Mouse (Mus musculus) kidney, postnatal 25 days (tissue): ENCODE results near the gene Raet1e.
A peak's percentile ranks its signal among the peaks of the same experiment; 100 is the strongest.
"Not testable (repeated sequence)": the region's sequence is repeated elsewhere in the genome, so short reads cannot be mapped to it uniquely, and the experiment has no call there.

Experiments
- DNase-seq, 2 experiments: peaks; one replicate each; pipeline ENCODE4 v3.0.0; 2021; ENCODE audit warnings: mixed read lengths in 2 of 2

Gene Raet1e

DNA sequence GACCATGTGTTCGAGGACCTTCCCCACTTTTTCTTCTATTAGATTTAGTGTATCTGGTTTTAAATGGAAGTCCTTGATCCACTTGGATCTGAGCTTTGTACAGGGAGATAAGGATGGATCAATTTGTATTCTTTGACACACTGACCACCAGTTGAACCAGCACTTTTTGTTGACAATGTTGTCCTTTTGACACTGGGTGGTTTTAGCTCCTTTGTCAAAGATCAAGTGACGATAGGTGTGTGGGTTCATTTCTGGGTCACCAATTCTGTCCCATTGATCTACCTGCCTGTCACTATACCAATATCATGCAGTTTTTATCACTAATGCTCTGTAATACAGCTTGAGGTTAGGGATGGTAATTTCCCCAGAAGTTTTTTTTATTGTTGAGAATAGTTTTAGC, 206.5 kb downstream of the Raet1e start:
- DNase-seq = not testable (repeated sequence)

GRCm38 (mm10) chr10:22381226-22381625, 222.9 kb downstream of the Raet1e start:
- not testable (repeated sequence) for DNase-seq

DNA sequence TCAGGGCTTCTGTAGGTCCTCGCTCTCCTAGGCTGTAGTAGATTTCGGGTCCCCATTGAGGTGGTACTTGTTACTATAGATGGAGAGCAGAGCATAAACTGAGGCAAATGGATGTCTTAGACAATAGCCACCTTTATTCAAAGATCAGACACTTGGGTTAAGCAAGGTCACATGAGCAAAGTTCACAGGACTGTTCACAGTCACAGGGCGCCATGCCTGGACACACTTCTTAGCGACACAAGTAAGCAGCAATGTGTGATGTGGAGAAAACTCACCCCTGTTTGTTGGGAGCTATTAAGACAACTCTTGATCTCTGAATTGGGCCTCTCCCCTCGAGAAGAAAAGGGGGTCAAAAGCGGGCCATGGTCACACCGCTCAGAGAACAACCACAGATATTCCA, 231.8 kb downstream of the Raet1e start:
- DNase-seq = not testable (repeated sequence)

- not testable (repeated sequence) for DNase-seq
Observed at GRCm38 (mm10) chr10:22391616-22392015, 233.2 kb downstream of the Raet1e start.

GRCm38 (mm10) chr10:22393028-22393824, 234.9 kb downstream of the Raet1e start:
- not testable (repeated sequence) for DNase-seq

GRCm38 (mm10) chr10:22396680-22397079, 238.3 kb downstream of the Raet1e start:
- not testable (repeated sequence) for DNase-seq

GRCm38 (mm10) chr10:22402225-22402917, 244.0 kb downstream of the Raet1e start:
- peak; percentile 46 for DNase-seq

DNA sequence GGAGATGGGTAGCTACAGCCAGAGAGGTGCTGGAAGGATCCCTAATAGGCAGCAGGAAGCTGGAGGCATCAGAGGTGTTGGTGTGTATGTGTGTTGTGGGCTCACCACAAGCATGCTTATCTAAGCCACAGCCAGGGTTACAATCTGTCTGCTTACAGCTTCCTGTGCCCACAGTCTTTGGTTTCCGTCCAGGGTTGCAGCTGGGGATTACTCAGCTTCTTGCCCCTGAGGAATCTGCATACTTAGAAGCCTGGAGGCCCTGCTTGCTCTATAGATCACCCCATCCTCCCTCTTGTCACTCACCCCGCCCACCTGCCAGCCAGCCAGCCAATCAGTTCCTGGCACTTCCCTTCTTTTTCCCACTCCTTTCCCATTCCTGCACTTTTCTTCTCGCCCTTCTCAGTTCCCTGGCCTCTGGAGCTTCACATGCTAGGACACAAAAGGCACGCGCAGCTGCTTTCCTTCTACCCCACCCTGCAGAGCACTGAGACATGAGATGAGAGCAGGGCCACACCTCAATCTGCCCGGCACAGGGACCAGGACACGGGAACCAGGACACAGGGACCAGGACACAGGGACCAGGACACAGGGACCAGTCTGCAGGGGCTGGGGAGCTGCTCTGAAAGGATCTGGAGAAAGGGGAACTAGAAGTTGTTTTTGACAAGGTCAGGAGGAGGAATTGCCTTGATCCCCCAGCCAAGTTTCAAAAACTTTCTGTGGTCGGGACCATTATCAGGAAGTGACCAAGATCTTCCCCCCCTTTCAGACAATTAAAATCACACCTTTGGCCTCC, 255.5 kb downstream of the Raet1e start:
- peak in 1 of 2 experiments; percentile 1 for DNase-seq
